Mouse (Mus musculus): ENCODE results near the gene Arl8a.

DNA sequence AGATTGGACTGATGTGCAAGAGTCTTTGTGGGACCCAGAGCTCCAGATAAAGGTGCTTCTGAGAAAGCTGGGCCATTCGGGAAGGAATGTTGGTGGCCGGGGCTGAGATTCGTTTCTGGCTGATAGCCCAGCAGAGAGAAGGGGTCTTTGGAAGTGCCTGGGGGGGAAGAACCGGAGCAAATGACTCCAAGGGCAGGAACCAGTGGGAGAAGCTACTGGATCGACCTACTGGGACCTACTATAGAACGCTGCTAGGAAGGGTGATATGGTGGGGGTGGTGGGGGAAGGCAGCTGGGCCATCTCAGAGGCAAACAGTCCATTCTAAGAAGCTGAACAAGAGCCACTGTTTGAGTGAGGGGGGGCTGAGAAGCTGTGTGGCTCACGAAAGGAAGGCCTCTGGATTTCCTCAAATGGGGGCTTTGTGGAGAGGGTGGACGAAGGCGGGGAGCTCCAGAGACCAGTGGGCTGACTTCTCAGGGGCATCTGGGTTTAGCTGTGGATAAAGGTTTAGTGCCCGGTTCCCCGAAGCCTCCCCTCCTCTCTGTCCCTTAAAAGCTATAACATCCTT is 13.0 kb downstream of the Arl8a start:
- TF ChIP-seq CTCF (IDR thresholded peaks at IDR 0.05; ENCODE audit: borderline replicate concordance, insufficient read depth, low read length): no peak
- no peak for TF ChIP-seq POLR2A (IDR thresholded peaks at IDR 0.05; ENCODE audit: low read depth, low read length)
